Mouse (Mus musculus): ENCODE measurements at regions not wholly inside any gene's neighbourhood (a gene's known extent, or its start where the extent isn't known, plus 50 kb on each side); places are given as distances from the start of the nearest gene placed in this dataset.

- DNase-seq (ENCODE audit: extremely low spot score in 1 of 2, low spot score in 2 of 2) = no peak
- intact Hi-C loops (cut with DNase I) = no loop called here
These were observed 163.4 kb upstream of the Zc3h12c start for GRCm38 (mm10) chr9:52331748-52332147.

- DNase-seq (ENCODE audit: extremely low spot score in 1 of 2, low spot score in 2 of 2) = no peak
- intact Hi-C loops (cut with DNase I) = no loop called here
These were observed 162.3 kb upstream of the Zc3h12c start for GRCm38 (mm10) chr9:52330652-52331051.

- DNase-seq (ENCODE audit: extremely low spot score in 1 of 2, low spot score in 2 of 2) = no peak
- intact Hi-C loops (cut with DNase I) = no loop called here
These were observed 156.0 kb upstream of the Zc3h12c start for GRCm38 (mm10) chr9:52324347-52324746.

GRCm38 (mm10) chr9:52323757-52324156 lies 155.4 kb upstream of the Zc3h12c start:
- intact Hi-C loops (cut with DNase I) = no loop called here
- no peak for DNase-seq (ENCODE audit: extremely low spot score in 1 of 2, low spot score in 2 of 2)

- DNase-seq (ENCODE audit: extremely low spot score in 1 of 2, low spot score in 2 of 2) = no peak
- intact Hi-C loops (cut with DNase I) = no loop called here
These were observed 154.9 kb upstream of the Zc3h12c start for GRCm38 (mm10) chr9:52323226-52323625.

GRCm38 (mm10) chr9:52301521-52301920 lies 133.1 kb upstream of the Zc3h12c start:
- no peak for DNase-seq (ENCODE audit: extremely low spot score in 1 of 2, low spot score in 2 of 2)
- intact Hi-C loops (cut with DNase I) = loop anchor here (2.0 kb wide), 1 partner anchor 915 kb away; no protein-coding TSS in a partner anchor

- intact Hi-C loops (cut with DNase I) = loop anchor here (10.0 kb wide), 1 partner anchor 846 kb away; no protein-coding TSS in a partner anchor
- peak in 1 of 2 experiments; percentile 66 for DNase-seq (ENCODE audit: extremely low spot score in 1 of 2, low spot score in 2 of 2)
These were observed 130.0 kb upstream of the Zc3h12c start for GRCm38 (mm10) chr9:52298329-52298728.

GRCm38 (mm10) chr9:52294699-52295098 lies 126.3 kb upstream of the Zc3h12c start:
- no peak for DNase-seq (ENCODE audit: extremely low spot score in 1 of 2, low spot score in 2 of 2)
- intact Hi-C loops (cut with DNase I) = loop anchor here (10.0 kb wide), 1 partner anchor 850 kb away; no protein-coding TSS in a partner anchor

GRCm38 (mm10) chr9:52289069-52289468 lies 120.7 kb upstream of the Zc3h12c start:
- DNase-seq (ENCODE audit: extremely low spot score in 1 of 2, low spot score in 2 of 2) = no peak
- intact Hi-C loops (cut with DNase I) = loop anchor here (5.0 kb wide), 2 partner anchors 162 to 312 kb away; no protein-coding TSS in a partner anchor

GRCm38 (mm10) chr9:52287761-52288275 lies 119.4 kb upstream of the Zc3h12c start:
- intact Hi-C loops (cut with DNase I) = loop anchor here (5.0 kb wide), 2 partner anchors 161 to 311 kb away; no protein-coding TSS in a partner anchor

GRCm38 (mm10) chr9:52287246-52287651 lies 118.9 kb upstream of the Zc3h12c start:
- peak; percentile 43 to 56 for DNase-seq (ENCODE audit: extremely low spot score in 1 of 2, low spot score in 2 of 2)
- intact Hi-C loops (cut with DNase I) = loop anchor here (5.0 kb wide), 2 partner anchors 160 to 310 kb away; no protein-coding TSS in a partner anchor

More at GRCm38 (mm10) chr9:52287761-52288275, 119.4 kb upstream of the Zc3h12c start:
- no peak for DNase-seq (ENCODE audit: extremely low spot score in 1 of 2, low spot score in 2 of 2)

GRCm38 (mm10) chr9:52286104-52286503 lies 117.7 kb upstream of the Zc3h12c start:
- intact Hi-C loops (cut with DNase I) = loop anchor here (5.0 kb wide), 2 partner anchors 159 to 309 kb away; no protein-coding TSS in a partner anchor
- DNase-seq (ENCODE audit: extremely low spot score in 1 of 2, low spot score in 2 of 2) = no peak

- no peak for DNase-seq (ENCODE audit: extremely low spot score in 1 of 2, low spot score in 2 of 2)
- intact Hi-C loops (cut with DNase I) = loop anchor here (5.0 kb wide), 1 partner anchor 116 kb away; the partner anchor contains the start of gene Zc3h12c
These were observed 115.2 kb upstream of the Zc3h12c start for GRCm38 (mm10) chr9:52283558-52283957.

- DNase-seq (ENCODE audit: extremely low spot score in 1 of 2, low spot score in 2 of 2) = no peak
- intact Hi-C loops (cut with DNase I) = loop anchor here (5.0 kb wide), 1 partner anchor 114 kb away; the partner anchor contains the start of gene Zc3h12c
These were observed 112.6 kb upstream of the Zc3h12c start for GRCm38 (mm10) chr9:52280995-52281394.

GRCm38 (mm10) chr9:52280556-52280955 lies 112.2 kb upstream of the Zc3h12c start:
- intact Hi-C loops (cut with DNase I) = loop anchor here (5.0 kb wide), 1 partner anchor 113 kb away; the partner anchor contains the start of gene Zc3h12c
- no peak for DNase-seq (ENCODE audit: extremely low spot score in 1 of 2, low spot score in 2 of 2)

- intact Hi-C loops (cut with DNase I) = no loop called here
- no peak for DNase-seq (ENCODE audit: extremely low spot score in 1 of 2, low spot score in 2 of 2)
These were observed 110.3 kb upstream of the Zc3h12c start for GRCm38 (mm10) chr9:52278701-52279023.

- no peak for DNase-seq (ENCODE audit: extremely low spot score in 1 of 2, low spot score in 2 of 2)
- intact Hi-C loops (cut with DNase I) = no loop called here
These were observed 109.8 kb upstream of the Zc3h12c start for GRCm38 (mm10) chr9:52277954-52278700.

GRCm38 (mm10) chr9:52273994-52274393 lies 105.6 kb upstream of the Zc3h12c start:
- intact Hi-C loops (cut with DNase I) = no loop called here
- no peak for DNase-seq (ENCODE audit: extremely low spot score in 1 of 2, low spot score in 2 of 2)

GRCm38 (mm10) chr9:52272668-52273067 lies 104.3 kb upstream of the Zc3h12c start:
- intact Hi-C loops (cut with DNase I) = no loop called here
- no peak for DNase-seq (ENCODE audit: extremely low spot score in 1 of 2, low spot score in 2 of 2)

All from left cerebral cortex, postnatal 10 days (tissue).